ENCODE assay signal across 20 mouse cellular contexts in genomic region chr11:25704332-25705168, GRCm38 (mm10).
DNase-seq lines count a peak whose midpoint lies in the region; ATAC-seq lines count a peak whose summit lies in the region.
"Had no signal": no experiment of that assay in that cellular context is flagged by ENCODE, and none has a peak within 500 bp of the region (broad histone marks: within the 10 kb centered on the region; RNA-seq: fewer than 3 reads in every experiment).

No protein-coding gene starts in this region.

- no peaks in the 10 kb centered on the region for H3K9me3 ChIP-seq in midbrain, embryonic 15.5 days
- H3K9me3 ChIP-seq in midbrain, embryonic 11.5 days (ENCODE audit: control insufficient read depth, low read length): no peaks in the 10 kb centered on the region
- H3K9me3 ChIP-seq in hindbrain, embryonic 15.5 days: no peaks in the 10 kb centered on the region
- H3K9me3 ChIP-seq: embryonic facial prominence, embryonic 12.5 days; limb, embryonic 15.5 days had no signal

- peaks cover 7% of the 10 kb centered on the region; the same call in 1 of the 2 replicates for H3K4me1 ChIP-seq in midbrain, embryonic 15.5 days
- H3K4me1 ChIP-seq in midbrain, embryonic 11.5 days (ENCODE audit: control insufficient read depth, insufficient read depth, low read length): 0 out of 2 replicates have a peak, but pooled peaks cover 2% of the 10 kb centered on the region
- H3K4me1 ChIP-seq in hindbrain, embryonic 15.5 days (replicated peaks): peaks cover 7% of the 10 kb centered on the region
- H3K4me1 ChIP-seq: embryonic facial prominence, embryonic 12.5 days; limb, embryonic 15.5 days had no signal

- peak; percentile 8 to 15 for DNase-seq in cerebellum, postnatal 14 days
- DNase-seq in cerebellum, adult 8-10 months: no peak
- DNase-seq in midbrain, embryonic 11.5 days (ENCODE audit: low spot score, missing footprints): no peak
- DNase-seq in retina, embryonic 14.5 days (ENCODE audit: low spot score): peak; percentile 65
- DNase-seq in gastrocnemius, adult 18-20 months (ENCODE audit: low spot score): no peak
- DNase-seq in B cell, adult 2 months: no peak
- DNase-seq: adrenal gland, adult 2 months; cerebellum, adult 18-20 months; gastrocnemius, postnatal 10 days; heart, adult 2 months; kidney, adult 9 months; kidney, postnatal 36 days; lung, adult 18-20 months; spleen, adult 18-20 months; thymus, adult 18-20 months had no signal

- no peaks in the 10 kb centered on the region for H3K36me3 ChIP-seq in midbrain, embryonic 15.5 days (replicated peaks)
- H3K36me3 ChIP-seq in midbrain, embryonic 11.5 days (ENCODE audit: control insufficient read depth, insufficient read depth, low read length): no peaks in the 10 kb centered on the region
- no peaks in the 10 kb centered on the region for H3K36me3 ChIP-seq in hindbrain, embryonic 15.5 days
- H3K36me3 ChIP-seq: embryonic facial prominence, embryonic 12.5 days; limb, embryonic 15.5 days had no signal

- 44% methylated on average over 11 of the region's 11 CpGs for WGBS in midbrain, embryonic 15.5 days
- 57% methylated on average over 11 of the region's 11 CpGs for WGBS in midbrain, embryonic 11.5 days
- 42% methylated on average over 11 of the region's 11 CpGs for WGBS in hindbrain, embryonic 15.5 days

- peak; percentile 38; the same call in 1 of the 2 replicates for ATAC-seq in midbrain, embryonic 15.5 days (replicated peaks)
- no peak for ATAC-seq in midbrain, embryonic 11.5 days (ENCODE audit: low FRiP score)
- ATAC-seq in hindbrain, embryonic 15.5 days (ENCODE audit: low FRiP score, low read depth): peak; percentile 54; the same call in 1 of the 2 replicates

- H3K4me2 ChIP-seq in midbrain, embryonic 15.5 days: no peak overlapping the region
- no peak overlapping the region for H3K4me2 ChIP-seq in midbrain, embryonic 11.5 days
- 0 out of 2 replicates have a peak overlapping the region, but pooled peaks have one; percentile 4 for H3K4me2 ChIP-seq in hindbrain, embryonic 15.5 days
- H3K4me2 ChIP-seq: embryonic facial prominence, embryonic 12.5 days; limb, embryonic 15.5 days had no signal

- no peak overlapping the region for H3K9ac ChIP-seq in midbrain, embryonic 15.5 days
- no peak overlapping the region for H3K9ac ChIP-seq in midbrain, embryonic 11.5 days (ENCODE audit: low read length)
- no peak overlapping the region for H3K9ac ChIP-seq in hindbrain, embryonic 15.5 days
- H3K9ac ChIP-seq: embryonic facial prominence, embryonic 12.5 days; limb, embryonic 15.5 days had no signal

- no peak overlapping the region for H3K4me3 ChIP-seq in midbrain, embryonic 15.5 days
- no peak overlapping the region for H3K4me3 ChIP-seq in midbrain, embryonic 11.5 days (ENCODE audit: low read depth, low read length)
- no peak overlapping the region for H3K4me3 ChIP-seq in hindbrain, embryonic 15.5 days
- H3K4me3 ChIP-seq: embryonic facial prominence, embryonic 12.5 days; heart, adult 2 months; limb, embryonic 15.5 days had no signal

- H3K27ac ChIP-seq in midbrain, embryonic 15.5 days: 0 out of 2 replicates have a peak overlapping the region, but pooled peaks have one; percentile 4
- H3K27ac ChIP-seq in midbrain, embryonic 11.5 days (ENCODE audit: low read depth, low read length): no peak overlapping the region
- peak overlapping the region; percentile 4; the same call in 1 of the 2 replicates for H3K27ac ChIP-seq in hindbrain, embryonic 15.5 days (replicated peaks)
- H3K27ac ChIP-seq: embryonic facial prominence, embryonic 12.5 days; heart, adult 2 months; limb, embryonic 15.5 days had no signal

- no peaks in the 10 kb centered on the region for H3K27me3 ChIP-seq in midbrain, embryonic 15.5 days (replicated peaks)
- no peaks in the 10 kb centered on the region for H3K27me3 ChIP-seq in midbrain, embryonic 11.5 days (ENCODE audit: control insufficient read depth, insufficient read depth, low read length)
- no peaks in the 10 kb centered on the region for H3K27me3 ChIP-seq in hindbrain, embryonic 15.5 days
- H3K27me3 ChIP-seq: CH12.LX; embryonic facial prominence, embryonic 12.5 days; limb, embryonic 15.5 days had no signal

Comparison
In these comparisons a context has a peak if more than half of its experiments do, and no peak if none do; other contexts are left out.
1. DNase-seq: peak in cerebellum, postnatal 14 days (2 of 2) and retina, embryonic 14.5 days (single experiment); none in cerebellum, adult 8-10 months (single experiment), midbrain, embryonic 11.5 days (single experiment), gastrocnemius, adult 18-20 months (single experiment) and B cell, adult 2 months (0 of 2).